Mouse (Mus musculus): Measurements from ENCODE around the gene Spint2. TPM values are rescaled to one million over a fixed set of nuclear protein-coding genes. Genes with fewer than 3 reads are reported as not detected.

The Spint2 gene
- polyA plus RNA-seq, 2 experiments from 2014 or later: 66.6 to 70.2 TPM

- ATAC-seq: peak; percentile 42
These were observed 22.2 kb upstream of the Spint2 start, which contains the start of gene Dpf1 for GRCm38 (mm10) chr7:29303738-29304462. TSS of gene Dpf1 (plus strand) at chr7:29303951.

- ATAC-seq: no peak
These were observed 20.9 kb upstream of the Spint2 start for GRCm38 (mm10) chr7:29302641-29303040.

- ATAC-seq: no peak
These were observed 19.4 kb upstream of the Spint2 start for GRCm38 (mm10) chr7:29301127-29301566.

- ATAC-seq: no peak
These were observed 15.3 kb upstream of the Spint2 start for GRCm38 (mm10) chr7:29296998-29297397.

DNA sequence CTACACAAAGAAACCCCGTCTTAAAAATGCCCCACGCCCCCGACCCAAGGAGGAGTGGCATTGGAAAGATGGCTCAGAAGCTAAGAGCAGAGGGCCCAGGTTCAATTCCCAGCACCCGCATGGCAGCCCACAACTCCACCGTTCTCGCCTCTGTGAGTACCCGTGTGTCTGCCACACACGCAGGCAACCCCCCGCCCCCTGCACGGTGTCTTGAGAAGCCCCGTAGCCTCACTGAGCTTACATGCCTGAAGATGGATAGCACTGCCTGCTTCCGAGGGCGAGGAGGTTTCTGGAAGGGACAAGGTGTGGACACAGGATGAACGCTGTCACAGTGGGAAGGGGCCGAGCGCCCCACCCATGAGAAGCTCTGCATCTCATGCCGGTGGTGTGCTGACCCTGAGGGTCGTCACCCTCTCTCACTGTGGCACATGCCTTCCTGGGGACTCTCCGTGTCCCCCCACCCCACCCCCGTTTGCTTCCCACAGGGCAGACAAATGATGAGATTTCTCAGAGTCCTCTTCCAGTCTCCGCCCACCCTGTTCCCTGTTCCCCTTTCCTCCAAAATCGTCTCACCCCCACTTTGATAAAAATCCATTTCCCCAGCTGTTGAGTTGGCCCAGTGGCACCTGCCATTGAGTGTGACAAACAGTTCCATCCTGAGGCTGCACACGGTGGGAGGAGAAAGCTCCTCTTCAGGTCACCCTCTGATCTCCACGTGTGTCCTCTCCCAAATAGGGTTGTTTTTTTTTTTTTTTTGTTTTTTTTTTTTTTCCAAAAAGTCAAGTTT is 14.3 kb upstream of the Spint2 start:
- no peak for ATAC-seq

DNA sequence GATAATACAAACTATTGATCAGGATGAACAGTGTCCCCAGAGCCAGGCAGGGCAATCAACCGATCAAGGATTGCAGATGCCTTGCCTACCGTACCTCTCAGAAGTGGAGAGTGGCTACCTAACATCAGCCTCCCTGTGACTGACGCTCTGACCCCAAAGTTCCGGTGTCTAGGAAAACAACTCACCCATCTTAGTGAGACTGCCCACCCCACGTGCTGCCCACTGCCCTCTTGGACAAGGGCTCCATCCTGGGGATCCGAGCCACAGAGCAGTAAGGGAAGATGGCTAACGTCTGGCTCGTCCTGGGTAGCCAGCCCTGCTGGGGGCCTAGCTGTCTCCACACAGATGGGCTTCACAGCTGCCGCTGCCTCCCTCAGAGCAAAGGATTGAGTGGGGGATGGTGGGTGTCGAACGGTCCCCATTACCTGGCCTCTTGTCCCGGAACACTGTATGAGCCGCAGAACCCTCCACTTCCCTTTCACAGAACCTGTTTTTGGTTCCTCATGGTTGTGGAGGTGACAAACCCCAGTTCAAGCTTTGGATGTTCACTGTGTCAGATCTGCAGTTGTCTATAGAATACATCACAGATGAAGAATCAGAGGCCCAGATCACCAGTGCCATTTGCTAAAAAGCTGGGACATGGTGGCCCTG is 12.5 kb upstream of the Spint2 start:
- no peak for ATAC-seq

- no peak for ATAC-seq
These were observed 11.7 kb upstream of the Spint2 start for GRCm38 (mm10) chr7:29293131-29294065.

DNA sequence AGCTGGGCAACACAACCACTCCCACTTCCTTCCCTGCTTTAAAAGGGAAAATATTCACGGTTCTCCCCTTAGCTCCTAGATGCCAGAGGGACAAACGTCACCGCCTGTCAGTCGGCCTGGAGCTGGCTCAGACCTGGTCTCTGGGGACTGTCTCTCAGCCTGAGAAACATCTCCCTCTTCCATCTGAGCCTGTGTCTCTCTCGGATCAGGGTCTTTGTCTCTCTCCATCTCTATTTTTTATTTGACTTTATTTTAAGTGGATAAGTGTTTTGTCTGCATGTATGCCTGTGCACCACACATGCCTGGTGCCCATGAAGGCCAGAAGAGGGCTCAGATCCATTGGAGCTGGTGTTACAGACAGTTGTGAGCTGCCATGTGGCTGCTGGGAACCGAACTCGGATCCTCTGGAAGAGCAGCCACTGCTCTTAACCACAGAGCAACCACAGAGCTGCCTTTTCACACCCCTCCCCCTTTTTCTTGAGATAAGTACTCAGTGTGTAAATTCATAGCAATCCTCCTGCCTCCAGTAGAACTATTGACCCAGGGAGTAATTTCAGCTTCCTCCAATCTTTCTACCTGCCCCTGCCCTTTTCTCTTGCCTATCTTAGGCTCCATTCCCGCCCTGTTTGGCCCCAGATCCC is 10.9 kb upstream of the Spint2 start:
- ATAC-seq: no peak

DNA sequence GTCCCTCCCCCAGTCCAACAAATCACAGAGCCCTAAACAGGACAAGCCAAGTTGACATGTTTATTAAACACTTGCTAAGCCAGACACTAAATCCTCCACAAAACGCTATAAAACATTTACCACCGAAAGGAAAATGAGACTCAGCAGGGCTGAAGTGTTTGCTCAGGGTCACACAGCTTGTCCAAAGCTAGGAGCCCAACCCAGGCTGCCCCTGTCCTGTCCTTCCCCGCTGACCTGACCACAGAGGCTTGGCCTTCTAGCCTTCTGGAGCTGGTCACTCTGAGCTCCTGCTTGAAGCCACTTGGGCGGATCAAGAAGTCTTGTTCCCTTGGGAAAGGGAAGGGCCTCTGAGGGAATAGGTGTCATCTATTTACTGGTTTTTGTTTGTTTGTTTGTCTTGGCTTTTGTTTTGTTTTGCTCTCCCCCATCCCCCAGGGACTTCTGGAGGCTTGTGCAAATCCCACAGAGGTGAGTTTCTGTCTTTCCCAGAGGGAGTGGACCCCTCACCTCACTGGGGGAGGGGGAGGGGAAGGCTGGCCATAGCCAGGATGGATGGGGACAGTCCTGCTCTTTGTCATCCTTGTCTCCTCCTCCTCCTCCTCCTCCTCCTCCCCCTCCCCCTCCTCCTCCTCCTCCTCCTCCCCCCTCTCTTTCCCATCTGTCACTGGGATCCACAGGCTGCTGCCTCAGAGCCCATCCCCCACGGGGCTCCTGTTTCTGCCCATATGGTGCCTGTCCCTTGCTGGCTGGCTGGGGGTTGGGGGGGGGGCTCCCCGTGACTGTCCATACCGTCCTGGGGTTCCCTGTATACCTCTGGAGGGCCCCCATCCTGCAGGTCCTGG is 10.1 kb upstream of the Spint2 start:
- ATAC-seq: no peak

GRCm38 (mm10) chr7:29290691-29291485 is 9.2 kb upstream of the Spint2 start:
- no peak for ATAC-seq

DNA sequence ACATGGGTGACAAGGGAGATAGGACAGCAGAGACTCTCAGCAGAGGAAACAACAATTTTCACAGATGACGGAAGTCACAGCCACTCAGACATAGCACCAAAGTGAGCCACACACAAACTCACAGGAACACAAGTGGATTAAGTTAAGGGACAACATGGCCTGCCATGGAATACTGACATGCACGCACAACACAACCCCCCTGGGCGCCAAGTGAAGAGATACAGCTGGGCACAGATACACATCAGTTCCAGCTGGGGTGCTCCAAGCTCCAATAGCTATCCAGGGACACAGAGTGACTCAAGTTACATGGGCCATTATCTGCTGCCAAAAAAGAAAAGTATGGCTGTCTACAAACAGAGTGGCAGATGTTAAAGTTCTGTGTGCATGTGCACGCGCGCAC is 8.1 kb upstream of the Spint2 start:
- ATAC-seq: no peak

GRCm38 (mm10) chr7:29288942-29289638 is 7.4 kb upstream of the Spint2 start, which contains the start of gene Ppp1r14a:
TSS of gene Ppp1r14a (plus strand) at chr7:29289308.
- no peak for ATAC-seq

DNA sequence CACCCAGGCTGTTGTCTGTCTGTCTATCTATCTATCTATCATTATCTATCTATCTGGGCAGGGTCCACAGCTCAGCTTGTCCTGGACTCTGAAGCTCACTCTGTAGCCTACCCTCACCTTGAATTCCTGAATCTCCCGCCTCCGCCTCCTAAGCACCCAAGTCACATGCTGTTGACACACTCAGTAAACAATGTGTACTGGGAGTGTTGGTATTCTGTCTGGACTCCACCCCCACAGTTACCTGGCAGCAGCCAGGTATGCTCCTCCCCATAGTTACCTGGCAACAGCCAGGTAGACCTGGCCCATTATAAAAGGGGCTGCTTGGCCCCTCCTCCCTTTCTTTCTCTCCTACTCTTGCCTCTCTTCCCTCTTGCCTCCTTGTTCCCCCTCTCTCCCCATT is 6.4 kb upstream of the Spint2 start:
- no peak for ATAC-seq

DNA sequence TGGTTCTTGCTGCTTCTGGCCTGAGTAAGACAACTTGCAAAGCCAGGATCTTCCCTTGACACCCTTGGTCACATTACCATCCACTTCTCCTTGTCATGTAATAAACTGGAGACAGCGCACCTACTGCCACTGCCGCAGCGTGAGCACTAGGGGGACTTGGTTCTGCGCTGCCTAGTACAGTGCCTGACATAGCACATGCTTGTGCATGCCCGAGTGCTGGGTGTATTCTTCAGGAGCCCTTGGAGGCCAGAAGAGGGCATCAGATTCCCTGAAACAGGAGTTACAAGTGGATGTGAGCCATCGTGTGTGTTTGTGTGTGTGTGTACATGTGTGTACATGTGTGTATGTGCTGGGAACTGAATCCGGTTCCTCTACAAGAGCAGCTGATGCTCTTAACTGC is 5.8 kb upstream of the Spint2 start:
- no peak for ATAC-seq

- ATAC-seq: no peak
These were observed 2.8 kb upstream of the Spint2 start for GRCm38 (mm10) chr7:29284523-29284922.

DNA sequence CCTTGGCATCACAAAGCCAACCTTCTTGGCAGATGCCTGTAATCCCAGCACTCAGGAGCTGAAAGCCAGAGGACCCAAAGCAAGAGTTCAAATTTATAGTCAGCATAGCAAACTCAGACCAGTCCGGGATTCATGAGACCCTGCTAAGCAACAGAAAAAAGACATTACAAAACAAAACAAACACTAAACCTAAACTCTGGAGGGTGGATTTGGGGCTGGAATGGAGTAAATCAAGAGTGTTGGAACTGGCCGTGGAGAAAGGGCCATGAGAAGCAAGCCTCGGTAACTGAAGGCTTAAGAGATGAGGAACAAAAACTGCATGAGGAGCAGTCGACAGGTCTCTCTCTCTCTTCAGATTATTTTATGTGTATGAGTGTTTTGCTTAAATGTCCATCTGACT is 2.2 kb upstream of the Spint2 start:
- no peak for ATAC-seq

GRCm38 (mm10) chr7:29282074-29282554 is 402 bp upstream of the Spint2 start:
- ATAC-seq: no peak

DNA sequence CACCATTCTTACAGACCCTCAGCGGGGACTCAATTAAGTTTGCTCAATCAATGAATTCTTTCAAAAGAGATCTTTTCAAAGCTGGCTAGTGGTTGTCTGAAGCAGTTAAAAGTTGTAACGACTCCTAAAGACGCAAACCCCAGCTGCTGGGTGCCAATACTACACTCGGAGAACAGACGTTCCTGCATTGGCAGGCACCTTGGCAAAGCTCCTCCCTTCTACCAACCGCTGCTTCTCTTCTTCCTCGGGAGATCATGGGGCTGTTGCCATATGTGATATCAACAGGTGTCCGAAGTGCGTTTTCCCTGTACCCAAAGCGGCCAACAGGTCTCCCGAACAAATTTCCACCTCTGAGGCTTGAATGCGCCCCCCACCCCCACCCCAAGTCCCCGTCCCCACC is 911 bp downstream of the Spint2 start:
- ATAC-seq: no peak

GRCm38 (mm10) chr7:29279924-29280323 is 1.8 kb downstream of the Spint2 start:
- no peak for ATAC-seq

All from activated CD4-positive, CD25-positive, alpha-beta regulatory T cell, adult 4 months (primary cell).